Mouse (Mus musculus) kidney, adult 2 months (tissue): ENCODE measurements around the gene Syt7.

Experiments
- CTCF ChIP-seq: fragments of 200-500 bp; conservative IDR thresholded peaks from 2 replicates; pipeline ENCODE4 v1.5.1; 2011; ENCODE audit warnings: low read depth, mild to moderate bottlenecking, control low read depth, low read length, moderate library complexity, mixed read lengths; ENCODE audit not compliant: insufficient read depth, insufficient read length
- POLR2A ChIP-seq: fragments of 200-500 bp; IDR thresholded peaks from one replicate; pipeline ENCODE4 v1.6.1; 2011; ENCODE audit warnings: low read depth, low read length, control low read depth

DNA sequence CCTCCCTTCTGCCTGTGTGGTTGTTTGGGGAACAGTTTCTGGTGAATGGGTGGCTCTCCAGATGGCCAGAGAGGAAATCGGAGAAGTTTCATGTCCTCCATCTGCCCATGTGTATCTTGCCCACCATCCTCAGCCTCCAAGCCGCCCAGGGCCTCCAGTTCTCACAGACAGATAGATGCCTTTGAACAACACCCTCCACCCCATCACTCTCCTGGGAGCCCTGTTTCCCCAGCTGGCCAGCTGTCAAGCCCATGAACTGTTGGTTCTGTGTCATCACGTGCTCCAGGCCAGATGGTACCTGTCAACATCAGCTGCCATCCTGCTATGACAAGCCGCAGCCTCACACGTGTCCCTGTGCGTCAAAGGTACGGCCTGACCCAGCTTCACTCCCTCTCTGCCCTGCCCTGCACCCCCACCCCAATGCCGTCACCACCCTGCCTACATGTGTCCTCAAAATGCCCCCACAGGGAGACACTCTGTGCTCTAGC is 80.3 kb downstream of the Syt7 start:
- TF ChIP-seq CTCF (no peak), POLR2A (no peak)
